Mouse (Mus musculus) forebrain, embryonic 15.5 days (tissue): ENCODE results near the gene Ints11. TPM values are rescaled to one million over a fixed set of nuclear protein-coding genes. Genes with fewer than 3 reads are reported as not detected.

Source experiments
- ATAC-seq: fragments of 200-750 bp; cut with Nextera tagmentation; replicated peaks from 2 replicates; pipeline ENCODE4 v1.8.0; 2017; ENCODE audit warnings: mild to moderate bottlenecking, moderate TSS enrichment, moderate library complexity
- H3K27ac ChIP-seq: fragments of 300-500 bp; sonication (generic); replicated peaks from 2 replicates; pipeline ENCODE4 v1.5.1; 2015; ENCODE audit warnings: mild to moderate bottlenecking, inconsistent platforms
- H3K27me3 ChIP-seq: fragments of 300-500 bp; sonication (generic); 2 replicates; pipeline ENCODE4 v1.6.1; 2015; ENCODE audit warnings: inconsistent platforms
- H3K36me3 ChIP-seq: fragments of 300-500 bp; sonication (generic); 2 replicates; pipeline ENCODE4 v1.6.1; 2015; ENCODE audit warnings: mild to moderate bottlenecking, inconsistent platforms
- H3K4me1 ChIP-seq: fragments of 300-500 bp; sonication (generic); 2 replicates; pipeline ENCODE4 v1.6.1; 2015; ENCODE audit warnings: inconsistent platforms
- H3K4me2 ChIP-seq: fragments of 300-500 bp; sonication (generic); replicated peaks from 2 replicates; pipeline ENCODE4 v1.6.1; 2015; ENCODE audit warnings: mild to moderate bottlenecking, inconsistent platforms
- H3K4me3 ChIP-seq: fragments of 300-500 bp; sonication (generic); 2 replicates; pipeline ENCODE4 v1.5.1; 2015; ENCODE audit warnings: mild to moderate bottlenecking, inconsistent platforms
- H3K9ac ChIP-seq: fragments of 300-500 bp; sonication (generic); replicated peaks from 2 replicates; pipeline ENCODE4 v1.6.1; 2015; ENCODE audit warnings: mild to moderate bottlenecking, inconsistent platforms
- H3K9me3 ChIP-seq: fragments of 300-500 bp; sonication (generic); 2 replicates; pipeline ENCODE4 v1.6.1; 2016; ENCODE audit warnings: inconsistent platforms
- WGBS: fragments of 180-500 bp; shearing (Covaris S2); methylation state at CpG from one replicate; pipeline ENCODE4 v1.1.7; 2015; ENCODE audit warnings: mixed read lengths; 5-methylcytosine and 5-hydroxymethylcytosine counted together
- polyA plus RNA-seq: library from polyadenylated mRNA; unstranded; fragments of >200 nt; fragmentation: Nextera tagmentation; extraction: Ambion mirVana; gene quantifications from 2 replicates; pipeline ENCODE4 v1.2.1, GENCODE M21; 2015

The Ints11 gene
- polyA plus RNA-seq, 1 experiment from 2014 or later = 90.6 TPM

DNA sequence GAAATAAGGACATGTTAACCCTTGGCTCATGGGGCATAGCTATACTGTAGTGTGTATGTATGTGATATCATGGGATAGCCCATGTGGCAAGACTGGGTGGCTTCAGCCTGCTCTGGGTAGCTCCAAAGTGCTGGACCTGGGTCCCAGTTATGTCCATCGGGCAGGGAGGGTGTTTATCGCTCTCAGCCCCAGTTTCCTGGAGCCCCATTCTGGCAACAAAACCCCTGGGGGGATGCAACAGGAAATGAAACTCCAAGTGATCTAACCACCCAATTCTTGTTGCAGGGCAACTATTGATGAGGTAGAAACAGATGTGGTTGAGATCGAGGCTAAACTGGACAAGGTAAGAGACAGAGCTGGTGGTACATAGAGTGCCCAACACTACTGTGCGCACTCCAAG, 26.5 kb downstream of the Ints11 start:
- ATAC-seq = no peak
- H3K4me1 ChIP-seq = peaks cover 37% of the 10 kb centered on the region
- H3K9me3 ChIP-seq = no peaks in the 10 kb centered on the region
- peak overlapping the region; percentile 100; the same call in 1 of the 2 replicates for H3K4me3 ChIP-seq
- H3K27ac ChIP-seq = no peak overlapping the region
- WGBS = 99% methylated on average over 4 of the region's 4 CpGs
- no peaks in the 10 kb centered on the region for H3K27me3 ChIP-seq
- H3K4me2 ChIP-seq = peak overlapping the region; percentile 95; the same call in 1 of the 2 replicates
- H3K9ac ChIP-seq = no peak overlapping the region
- H3K36me3 ChIP-seq = peaks cover 45% of the 10 kb centered on the region

DNA sequence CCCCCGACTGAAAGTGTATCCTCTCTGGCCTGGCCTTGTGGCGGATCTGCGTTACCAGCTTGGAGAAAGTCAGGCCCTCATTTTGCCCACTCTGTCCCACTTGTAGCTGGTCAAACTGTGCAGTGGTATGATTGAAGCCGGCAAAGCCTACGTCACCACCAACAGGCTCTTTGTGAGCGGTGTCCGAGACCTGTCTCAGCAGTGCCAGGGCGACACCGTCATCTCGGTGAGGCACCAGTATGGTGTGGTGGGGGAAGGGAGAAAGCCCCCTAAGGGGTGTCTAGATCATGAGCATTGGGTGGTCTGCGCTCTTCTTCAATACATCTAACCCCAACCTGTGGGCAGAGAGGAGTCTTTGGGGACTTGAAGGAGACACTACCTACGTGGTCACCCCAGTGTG, 27.1 kb downstream of the Ints11 start:
- H3K9ac ChIP-seq = no peak overlapping the region
- no peak overlapping the region for H3K4me3 ChIP-seq
- WGBS = 97% methylated on average over 12 of the region's 12 CpGs
- no peak overlapping the region for H3K4me2 ChIP-seq
- H3K9me3 ChIP-seq = no peaks in the 10 kb centered on the region
- no peak overlapping the region for H3K27ac ChIP-seq
- ATAC-seq = no peak
- no peaks in the 10 kb centered on the region for H3K27me3 ChIP-seq
- peaks cover 38% of the 10 kb centered on the region for H3K4me1 ChIP-seq
- H3K36me3 ChIP-seq = peaks cover 52% of the 10 kb centered on the region

GRCm38 (mm10) chr4:155898318-155898717, 29.0 kb downstream of the Ints11 start:
- no peak overlapping the region for H3K4me3 ChIP-seq
- peaks cover 31% of the 10 kb centered on the region for H3K4me1 ChIP-seq
- 99% methylated on average over 2 of the region's 2 CpGs for WGBS
- no peak for ATAC-seq
- no peaks in the 10 kb centered on the region for H3K27me3 ChIP-seq
- H3K9me3 ChIP-seq = no peaks in the 10 kb centered on the region
- H3K4me2 ChIP-seq = no peak overlapping the region
- peaks cover 70% of the 10 kb centered on the region for H3K36me3 ChIP-seq
- H3K27ac ChIP-seq = no peak overlapping the region
- H3K9ac ChIP-seq = no peak overlapping the region

GRCm38 (mm10) chr4:155899355-155899754, 30.0 kb downstream of the Ints11 start:
- H3K27ac ChIP-seq = no peak overlapping the region
- no peak overlapping the region for H3K4me2 ChIP-seq
- no peak for ATAC-seq
- H3K36me3 ChIP-seq = peaks cover 81% of the 10 kb centered on the region
- H3K9me3 ChIP-seq = no peaks in the 10 kb centered on the region
- H3K9ac ChIP-seq = no peak overlapping the region
- H3K4me1 ChIP-seq = peaks cover 21% of the 10 kb centered on the region
- 94% methylated on average over 7 of the region's 7 CpGs for WGBS
- no peaks in the 10 kb centered on the region for H3K27me3 ChIP-seq
- no peak overlapping the region for H3K4me3 ChIP-seq

DNA sequence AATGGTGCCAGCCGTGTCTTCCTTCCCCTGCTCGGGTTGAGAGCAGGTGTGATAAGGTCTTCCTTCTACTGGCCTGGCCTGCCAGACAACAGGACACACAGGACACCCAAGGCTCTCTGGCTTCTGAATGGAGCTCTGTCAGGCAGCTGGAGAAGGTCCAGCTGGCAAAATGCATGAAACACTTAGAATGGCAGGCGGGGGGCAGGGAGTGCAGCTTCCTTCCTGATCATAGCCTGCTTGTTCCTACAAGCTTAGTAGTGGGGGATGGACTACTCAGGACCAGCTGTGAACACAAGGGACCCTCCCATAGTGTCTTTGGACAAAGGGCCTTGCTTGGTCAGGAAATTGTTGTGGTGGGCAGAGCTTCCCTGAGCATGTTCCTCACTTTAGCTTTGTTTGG, 31.9 kb downstream of the Ints11 start:
- no peak for ATAC-seq
- H3K36me3 ChIP-seq = peaks cover 93% of the 10 kb centered on the region
- H3K4me3 ChIP-seq = no peak overlapping the region
- no peak overlapping the region for H3K4me2 ChIP-seq
- no peaks in the 10 kb centered on the region for H3K27me3 ChIP-seq
- peaks cover 4% of the 10 kb centered on the region; the same call in 1 of the 2 replicates for H3K4me1 ChIP-seq
- WGBS = 56% methylated on average over 3 of the region's 3 CpGs
- H3K9me3 ChIP-seq = no peaks in the 10 kb centered on the region
- H3K27ac ChIP-seq = no peak overlapping the region
- no peak overlapping the region for H3K9ac ChIP-seq

DNA sequence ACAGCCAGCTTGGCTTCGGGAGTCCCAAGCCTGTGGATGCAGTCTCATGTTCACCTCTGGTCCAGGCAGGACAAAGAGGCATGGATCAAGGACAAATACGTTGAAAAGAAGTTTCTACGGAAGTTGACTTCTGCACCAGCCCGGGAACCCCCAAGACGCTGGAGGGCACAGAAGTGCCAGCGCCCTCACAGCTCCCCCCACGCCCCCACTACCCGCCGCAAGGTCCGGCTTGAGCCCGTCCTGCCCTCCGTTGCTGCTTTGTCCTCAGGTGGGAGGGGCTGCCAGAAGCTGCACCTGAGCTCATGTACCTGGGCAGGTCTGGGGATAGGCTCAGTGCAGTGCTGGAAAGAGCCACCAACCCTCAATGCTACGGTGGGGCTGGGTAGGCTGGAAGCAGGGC, 33.9 kb downstream of the Ints11 start:
- H3K9ac ChIP-seq = no peak overlapping the region
- H3K36me3 ChIP-seq = peaks cover 86% of the 10 kb centered on the region
- peaks cover 4% of the 10 kb centered on the region; the same call in 1 of the 2 replicates for H3K4me1 ChIP-seq
- WGBS = 95% methylated on average over 13 of the region's 13 CpGs
- H3K4me2 ChIP-seq = no peak overlapping the region
- no peak overlapping the region for H3K4me3 ChIP-seq
- no peaks in the 10 kb centered on the region for H3K27me3 ChIP-seq
- no peak for ATAC-seq
- H3K9me3 ChIP-seq = no peaks in the 10 kb centered on the region
- no peak overlapping the region for H3K27ac ChIP-seq

GRCm38 (mm10) chr4:155904318-155905102, 35.2 kb downstream of the Ints11 start:
- Histone ChIP-seq H3K4me3 (no peak overlapping the region), H3K9me3 (no peaks in the 10 kb centered on the region), H3K36me3 (peaks cover 74% of the 10 kb centered on the region), H3K27ac (no peak overlapping the region), H3K9ac (no peak overlapping the region), H3K4me1 (peaks cover 4% of the 10 kb centered on the region; the same call in 1 of the 2 replicates), H3K27me3 (no peaks in the 10 kb centered on the region), H3K4me2 (no peak overlapping the region)
- ATAC-seq = no peak
- WGBS = 92% methylated on average over 13 of the region's 13 CpGs

- Histone ChIP-seq H3K27me3 (no peaks in the 10 kb centered on the region), H3K9me3 (no peaks in the 10 kb centered on the region), H3K27ac (no peak overlapping the region), H3K36me3 (peaks cover 63% of the 10 kb centered on the region), H3K4me3 (no peak overlapping the region), H3K4me2 (no peak overlapping the region), H3K4me1 (peaks cover 4% of the 10 kb centered on the region; the same call in 1 of the 2 replicates), H3K9ac (no peak overlapping the region)
- ATAC-seq = no peak
- WGBS = 90% methylated on average over 13 of the region's 13 CpGs
Observed at GRCm38 (mm10) chr4:155905634-155906033, 36.3 kb downstream of the Ints11 start.

GRCm38 (mm10) chr4:155906125-155906524, 36.8 kb downstream of the Ints11 start:
- H3K27ac ChIP-seq = no peak overlapping the region
- H3K9ac ChIP-seq = no peak overlapping the region
- H3K9me3 ChIP-seq = no peaks in the 10 kb centered on the region
- no peak for ATAC-seq
- peaks cover 58% of the 10 kb centered on the region for H3K36me3 ChIP-seq
- 88% methylated on average over 9 of the region's 9 CpGs for WGBS
- H3K27me3 ChIP-seq = no peaks in the 10 kb centered on the region
- H3K4me3 ChIP-seq = no peak overlapping the region
- no peak overlapping the region for H3K4me2 ChIP-seq
- H3K4me1 ChIP-seq = peaks cover 1% of the 10 kb centered on the region; the same call in 1 of the 2 replicates

- H3K27ac ChIP-seq = no peak overlapping the region
- H3K4me1 ChIP-seq = no peaks in the 10 kb centered on the region
- H3K9ac ChIP-seq = no peak overlapping the region
- no peak overlapping the region for H3K4me2 ChIP-seq
- no peak overlapping the region for H3K4me3 ChIP-seq
- 89% methylated on average over 11 of the region's 11 CpGs for WGBS
- no peaks in the 10 kb centered on the region for H3K9me3 ChIP-seq
- H3K27me3 ChIP-seq = no peaks in the 10 kb centered on the region
- ATAC-seq = no peak
- H3K36me3 ChIP-seq = peaks cover 49% of the 10 kb centered on the region
Observed at GRCm38 (mm10) chr4:155907003-155907402, 37.7 kb downstream of the Ints11 start.

GRCm38 (mm10) chr4:155908281-155908680, 38.9 kb downstream of the Ints11 start:
- 83% methylated on average over 7 of the region's 7 CpGs for WGBS

GRCm38 (mm10) chr4:155908751-155909150, 39.4 kb downstream of the Ints11 start:
- 91% methylated on average over 4 of the region's 4 CpGs for WGBS
- H3K4me3 ChIP-seq = no peak overlapping the region
- no peak overlapping the region for H3K9ac ChIP-seq
- no peak overlapping the region for H3K4me2 ChIP-seq
- H3K4me1 ChIP-seq = no peaks in the 10 kb centered on the region
- no peak overlapping the region for H3K27ac ChIP-seq
- peak; percentile 32; the same call in 1 of the 2 replicates for ATAC-seq
- H3K27me3 ChIP-seq = no peaks in the 10 kb centered on the region
- H3K36me3 ChIP-seq = peaks cover 31% of the 10 kb centered on the region
- no peaks in the 10 kb centered on the region for H3K9me3 ChIP-seq

More at GRCm38 (mm10) chr4:155908281-155908680, 38.9 kb downstream of the Ints11 start:
- H3K4me1 ChIP-seq = no peaks in the 10 kb centered on the region
- ATAC-seq = 0 out of 2 replicates have a peak, but pooled peaks have one; percentile 15
- H3K9me3 ChIP-seq = no peaks in the 10 kb centered on the region
- H3K27me3 ChIP-seq = no peaks in the 10 kb centered on the region
- peaks cover 36% of the 10 kb centered on the region for H3K36me3 ChIP-seq
- H3K4me3 ChIP-seq = no peak overlapping the region
- no peak overlapping the region for H3K27ac ChIP-seq
- no peak overlapping the region for H3K4me2 ChIP-seq
- no peak overlapping the region for H3K9ac ChIP-seq
